ENCODE assay signal across 25 mouse cellular contexts in genomic region chr15:94183663-94184375, GRCm38 (mm10).
"Had no signal": no experiment of that assay in that cellular context is flagged by ENCODE, and none has a peak within 500 bp of the region (broad histone marks: within the 10 kb centered on the region; RNA-seq: fewer than 3 reads in every experiment).

No protein-coding gene starts in this region.

- H3K4me1 ChIP-seq: hindbrain, embryonic 13.5 days; hindbrain, embryonic 15.5 days; liver, embryonic 13.5 days; liver, embryonic 15.5 days had no signal

- DNase-seq: gastrocnemius, postnatal 14 days; gastrocnemius, postnatal 36 days; heart, adult 11 months; heart, adult 2 months; heart, postnatal 14 days; heart, postnatal 36 days; kidney, adult 11 months; kidney, adult 2 months; kidney, postnatal 10 days; kidney, postnatal 25 days; kidney, postnatal 4 days; layer of hippocampus, adult 9-11 months; layer of hippocampus, postnatal 36 days; liver; liver, embryonic 13.5 days had no signal

- H3K9me3 ChIP-seq: heart, embryonic 13.5 days; heart, embryonic 15.5 days; hindbrain, embryonic 13.5 days; hindbrain, embryonic 15.5 days; limb, embryonic 10.5 days; limb, embryonic 12.5 days; liver, embryonic 13.5 days; liver, embryonic 15.5 days had no signal

- H3K36me3 ChIP-seq: heart, embryonic 13.5 days; heart, embryonic 15.5 days; hindbrain, embryonic 13.5 days; hindbrain, embryonic 15.5 days; limb, embryonic 10.5 days; limb, embryonic 12.5 days; liver, embryonic 13.5 days; liver, embryonic 15.5 days had no signal

- H3K27ac ChIP-seq: heart, adult 2 months; heart, embryonic 13.5 days; heart, embryonic 15.5 days; hindbrain, embryonic 13.5 days; hindbrain, embryonic 15.5 days; hindbrain, postnatal 0 days; layer of hippocampus, adult 2 months; left cerebral cortex, adult 2 months; limb, embryonic 10.5 days; limb, embryonic 12.5 days; liver, embryonic 13.5 days; liver, embryonic 15.5 days had no signal

- H3K4me3 ChIP-seq: heart, adult 2 months; heart, embryonic 13.5 days; heart, embryonic 15.5 days; hindbrain, embryonic 13.5 days; hindbrain, embryonic 15.5 days; layer of hippocampus, adult 2 months; left cerebral cortex, adult 2 months; limb, embryonic 10.5 days; limb, embryonic 12.5 days; liver, embryonic 13.5 days; liver, embryonic 15.5 days had no signal

- H3K27me3 ChIP-seq: heart, embryonic 13.5 days; heart, embryonic 15.5 days; hindbrain, embryonic 13.5 days; hindbrain, embryonic 15.5 days; limb, embryonic 12.5 days; liver, embryonic 13.5 days; liver, embryonic 15.5 days had no signal

- H3K9ac ChIP-seq: heart, embryonic 13.5 days; heart, embryonic 15.5 days; hindbrain, embryonic 13.5 days; hindbrain, embryonic 15.5 days; limb, embryonic 12.5 days; liver, embryonic 13.5 days; liver, embryonic 15.5 days had no signal
